Mouse (Mus musculus) ES-E14 (cell line): Measurements from ENCODE around the gene Phykpl. TPM values are rescaled to one million over a fixed set of nuclear protein-coding genes. Genes with fewer than 3 reads are reported as not detected.

ENCODE experiments used
- DNase-seq: peaks from one replicate; pipeline ENCODE4 v3.0.0-alpha.2; 2013; ENCODE audit warnings: low read depth, low spot score
- H3K27ac ChIP-seq: 2 replicates; pipeline ENCODE4 v1.5.1; 2012; ENCODE audit warnings: low read depth, mild to moderate bottlenecking, low read length, moderate library complexity, mixed read lengths; ENCODE audit not compliant: poor library complexity, insufficient read depth, severe bottlenecking
- H3K36me3 ChIP-seq: 2 replicates; pipeline ENCODE4 v1.6.1; 2012; ENCODE audit warnings: mild to moderate bottlenecking, low read length, moderate library complexity, mixed read lengths; ENCODE audit not compliant: control insufficient read depth, poor library complexity, insufficient read depth, severe bottlenecking
- H3K4me1 ChIP-seq, 2 experiments: fragments of 150-350 bp in 1 of 2; sonication (generic) in 1 of 2; 2 replicates each; pipeline ENCODE4 v1.6.1; 2012; ENCODE audit warnings: low read length in 2 of 2, mild to moderate bottlenecking in 1 of 2, mixed read lengths in 1 of 2; ENCODE audit not compliant: control insufficient read depth in 2 of 2, insufficient read depth in 2 of 2, poor library complexity in 1 of 2
- H3K4me3 ChIP-seq, 2 experiments: fragments of 150-350 bp in 1 of 2; sonication (generic) in 1 of 2; 2 replicates each; pipeline ENCODE4 v1.5.1; 2012; ENCODE audit warnings: low read length in 2 of 2, low read depth in 1 of 2, mild to moderate bottlenecking in 1 of 2, mixed read lengths in 1 of 2; ENCODE audit not compliant: insufficient read depth in 1 of 2, poor library complexity in 1 of 2, severe bottlenecking in 1 of 2
- H3K9ac ChIP-seq: 2 replicates; pipeline ENCODE4 v1.6.1; 2012; ENCODE audit warnings: low read depth, mild to moderate bottlenecking, low read length, mixed read lengths; ENCODE audit not compliant: poor library complexity, insufficient read depth, severe bottlenecking
- H3K9me3 ChIP-seq: fragments of 150-350 bp; sonication (generic); 2 replicates; pipeline ENCODE4 v1.6.1; 2012; ENCODE audit warnings: low read depth, mild to moderate bottlenecking, low read length; ENCODE audit not compliant: control insufficient read depth, insufficient read depth
- CHD2 ChIP-seq: IDR thresholded peaks from 2 replicates; pipeline ENCODE4 v1.6.1; 2014; ENCODE audit warnings: mild to moderate bottlenecking, low read depth, low read length, inconsistent platforms
- HCFC1 ChIP-seq: IDR thresholded peaks from 2 replicates; pipeline ENCODE4 v1.6.1; 2012; ENCODE audit warnings: low read length, inconsistent platforms, borderline replicate concordance; ENCODE audit not compliant: insufficient read depth
- MAFK ChIP-seq: IDR thresholded peaks from 2 replicates; pipeline ENCODE4 v1.6.1; 2014; ENCODE audit warnings: mild to moderate bottlenecking, low read depth, low read length, inconsistent platforms; ENCODE audit not compliant: insufficient read depth
- ZC3H11A ChIP-seq: IDR thresholded peaks from 2 replicates; pipeline ENCODE4 v1.6.1; 2012; ENCODE audit warnings: low read depth, mild to moderate bottlenecking, inconsistent platforms, low read length, borderline replicate concordance
- ZNF384 ChIP-seq: IDR thresholded peaks from 2 replicates; pipeline ENCODE4 v1.6.1; 2012; ENCODE audit warnings: low read depth, low read length, inconsistent platforms
- in situ Hi-C, 2 experiments: fragments of 600-800 bp; cut with MboI; formaldehyde crosslinking; loops; one replicate each; pipeline ENCODE4 v1.15.1; 2025; ENCODE audit warnings: low sequenced_read_pairs in 2 of 2, inconsistent platforms in 1 of 2; ENCODE audit not compliant: unreplicated experiment in 2 of 2
- total RNA-seq: library from RNA; depleted of rRNA; stranded (reverse); fragments of 300-350 nt; gene quantifications from 2 replicates; pipeline ENCODE4 v1.2.3, GENCODE M21; 2012

Gene Phykpl
- total RNA-seq, 1 experiment, result 23.4 TPM

- H3K4me1 ChIP-seq, result peaks cover 11 to 40% of the 10 kb centered on the region in 2 experiments
- no peak overlapping the region for H3K27ac ChIP-seq
- H3K9ac ChIP-seq, result peak overlapping the region; percentile 8; the same call in 1 of the 2 replicates
- peaks cover 39% of the 10 kb centered on the region for H3K36me3 ChIP-seq
- in situ Hi-C loops, result no loop called here
- TF ChIP-seq MAFK (no peak), ZNF384 (no peak), CHD2 (no peak), HCFC1 (no peak), ZC3H11A (no peak)
- H3K4me3 ChIP-seq, result no peak overlapping the region
- no peaks in the 10 kb centered on the region for H3K9me3 ChIP-seq
- DNase-seq, result no peak
Measured at GRCm38 (mm10) chr11:51645293-51645692, 60.7 kb downstream of the Phykpl start.

- Histone ChIP-seq H3K36me3 (peaks cover 39% of the 10 kb centered on the region), H3K9me3 (no peaks in the 10 kb centered on the region), H3K27ac (peak overlapping the region; percentile 79; the same call in 1 of the 2 replicates), H3K4me3 (peak overlapping the region; percentile 40 to 77; a peak in 3 of 4 replicates), H3K4me1 (peaks cover 11 to 37% of the 10 kb centered on the region in 2 experiments), H3K9ac (peak overlapping the region; percentile 65; the same call in 1 of the 2 replicates)
- in situ Hi-C loops, result no loop called here
- DNase-seq, result no peak
- no peak for TF ChIP-seq CHD2
- TF ChIP-seq ZC3H11A, result no peak
- no peak for TF ChIP-seq ZNF384
- TF ChIP-seq MAFK, result no peak
- TF ChIP-seq HCFC1, result no peak
Measured at GRCm38 (mm10) chr11:51646245-51646644, 61.7 kb downstream of the Phykpl start.

- H3K4me1 ChIP-seq, result peaks cover 11 to 36% of the 10 kb centered on the region in 2 experiments
- no peak for DNase-seq
- peak overlapping the region; percentile 79 for H3K27ac ChIP-seq
- in situ Hi-C loops, result no loop called here
- H3K9ac ChIP-seq, result peak overlapping the region; percentile 65
- H3K4me3 ChIP-seq, result peak overlapping the region; percentile 49 to 77
- H3K9me3 ChIP-seq, result no peaks in the 10 kb centered on the region
- H3K36me3 ChIP-seq, result peaks cover 39% of the 10 kb centered on the region
- TF ChIP-seq HCFC1 (peak; percentile 31; the same call in 1 of the 2 replicates), ZNF384 (no peak), ZC3H11A (no peak), MAFK (0 out of 2 replicates have a peak, but pooled peaks have one; percentile 9), CHD2 (no peak)
Measured at GRCm38 (mm10) chr11:51646751-51647667, 62.5 kb downstream of the Phykpl start.

- H3K36me3 ChIP-seq, result peaks cover 28% of the 10 kb centered on the region
- H3K4me3 ChIP-seq, result peak overlapping the region; percentile 77 to 83
- peak overlapping the region; percentile 33; the same call in 1 of the 2 replicates for H3K9ac ChIP-seq
- in situ Hi-C loops, result no loop called here
- H3K9me3 ChIP-seq, result no peaks in the 10 kb centered on the region
- DNase-seq, result no peak
- H3K27ac ChIP-seq, result peak overlapping the region; percentile 67
- TF ChIP-seq MAFK, result no peak
- no peak for TF ChIP-seq ZC3H11A
- TF ChIP-seq CHD2, result no peak
- no peak for TF ChIP-seq HCFC1
- no peak for TF ChIP-seq ZNF384
- peaks cover 11 to 34% of the 10 kb centered on the region in 2 experiments for H3K4me1 ChIP-seq
Measured at GRCm38 (mm10) chr11:51648566-51648965, 64.0 kb downstream of the Phykpl start.
